Mouse (Mus musculus) kidney, adult 18-20 months (tissue): ENCODE results near the gene Mad1l1.

ENCODE experiments used
- DNase-seq: peaks from one replicate; pipeline ENCODE4 v3.0.0; 2021

Mad1l1 gene

GRCm38 (mm10) chr5:140210417-140211184 is 110.8 kb downstream of the Mad1l1 start:
- no peak for DNase-seq

GRCm38 (mm10) chr5:140208743-140209409 is 112.5 kb downstream of the Mad1l1 start:
- peak; percentile 36 for DNase-seq

GRCm38 (mm10) chr5:140206726-140207703 is 114.3 kb downstream of the Mad1l1 start:
- peak; percentile 18 for DNase-seq

- no peak for DNase-seq
Measured at GRCm38 (mm10) chr5:140205991-140206390, 115.4 kb downstream of the Mad1l1 start.

GRCm38 (mm10) chr5:140204465-140204864 is 116.9 kb downstream of the Mad1l1 start:
- no peak for DNase-seq

GRCm38 (mm10) chr5:140204037-140204436 is 117.3 kb downstream of the Mad1l1 start:
- no peak for DNase-seq

- no peak for DNase-seq
Measured at GRCm38 (mm10) chr5:140202451-140202850, 118.9 kb downstream of the Mad1l1 start.

- DNase-seq, result no peak
Measured at GRCm38 (mm10) chr5:140201566-140201965, 119.8 kb downstream of the Mad1l1 start.

GRCm38 (mm10) chr5:140201109-140201508 is 120.2 kb downstream of the Mad1l1 start:
- no peak for DNase-seq

- peak; percentile 84 for DNase-seq
Measured at GRCm38 (mm10) chr5:140197705-140198104, 123.6 kb downstream of the Mad1l1 start.

- no peak for DNase-seq
Measured at GRCm38 (mm10) chr5:140196446-140196845, 124.9 kb downstream of the Mad1l1 start.

- DNase-seq, result no peak
Measured at GRCm38 (mm10) chr5:140194173-140194572, 127.2 kb downstream of the Mad1l1 start.

- DNase-seq, result no peak
Measured at GRCm38 (mm10) chr5:140191539-140191938, 129.8 kb downstream of the Mad1l1 start.

- DNase-seq, result no peak
Measured at GRCm38 (mm10) chr5:140186351-140186750, 135.0 kb downstream of the Mad1l1 start.

- no peak for DNase-seq
Measured at GRCm38 (mm10) chr5:140185757-140186156, 135.6 kb downstream of the Mad1l1 start.

GRCm38 (mm10) chr5:140183387-140183786 is 138.0 kb downstream of the Mad1l1 start:
- no peak for DNase-seq

GRCm38 (mm10) chr5:140182351-140182750 is 139.0 kb downstream of the Mad1l1 start:
- DNase-seq, result no peak

GRCm38 (mm10) chr5:140180016-140180415 is 141.3 kb downstream of the Mad1l1 start:
- no peak for DNase-seq

GRCm38 (mm10) chr5:140178058-140178690 is 143.2 kb downstream of the Mad1l1 start:
- peak; percentile 29 for DNase-seq

- no peak for DNase-seq
Measured at GRCm38 (mm10) chr5:140177582-140177981, 143.8 kb downstream of the Mad1l1 start.

GRCm38 (mm10) chr5:140176370-140176769 is 145.0 kb downstream of the Mad1l1 start:
- no peak for DNase-seq

- DNase-seq, result no peak
Measured at GRCm38 (mm10) chr5:140174814-140175490, 146.4 kb downstream of the Mad1l1 start.
